Mouse (Mus musculus) mouse embryonic stem cell (cell line): Measurements from ENCODE around the gene Olfr1057.
"Not testable (repeated sequence)": the region's sequence is repeated elsewhere in the genome, so short reads cannot be mapped to it uniquely, and the experiment has no call there.

ENCODE experiments used
- in situ Hi-C, 2 experiments: fragments of 300-500 bp; cut with MboI; formaldehyde crosslinking; loops; 1 replicate in 1 of 2; 3 replicates in 1 of 2; pipeline ENCODE4 v1.14.3; 2019 to 2020; ENCODE audit warnings: low sequenced_read_pairs in 2 of 2, low pct_unique_long_range_greater_than_20kb in 1 of 2, mixed read lengths in 1 of 2; ENCODE audit not compliant: unreplicated experiment in 1 of 2

Olfr1057 gene

DNA sequence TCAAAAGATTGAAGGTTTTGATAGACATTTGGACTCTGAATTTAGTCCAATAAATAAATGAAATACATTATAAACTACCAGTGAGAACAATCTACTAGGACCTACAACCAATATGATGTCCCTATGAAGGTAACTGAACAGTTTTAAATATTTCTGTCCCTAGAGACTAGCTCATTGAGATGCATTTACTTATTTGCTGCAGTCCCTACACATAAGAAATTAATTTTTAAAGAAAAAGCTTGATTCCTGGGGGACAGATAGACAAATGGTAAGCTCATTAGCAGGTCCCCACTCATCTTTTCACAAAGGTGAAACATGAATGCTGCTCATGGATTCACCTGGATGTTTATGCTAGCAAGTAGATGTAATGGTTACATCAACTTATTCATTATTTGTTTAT lies at the start of gene Olfr1057:
Gene Olfr1057, minus strand, starts transcription at position 101 of the 400 bp plus-strand sequence.
- in situ Hi-C loops, result no loop called here

DNA sequence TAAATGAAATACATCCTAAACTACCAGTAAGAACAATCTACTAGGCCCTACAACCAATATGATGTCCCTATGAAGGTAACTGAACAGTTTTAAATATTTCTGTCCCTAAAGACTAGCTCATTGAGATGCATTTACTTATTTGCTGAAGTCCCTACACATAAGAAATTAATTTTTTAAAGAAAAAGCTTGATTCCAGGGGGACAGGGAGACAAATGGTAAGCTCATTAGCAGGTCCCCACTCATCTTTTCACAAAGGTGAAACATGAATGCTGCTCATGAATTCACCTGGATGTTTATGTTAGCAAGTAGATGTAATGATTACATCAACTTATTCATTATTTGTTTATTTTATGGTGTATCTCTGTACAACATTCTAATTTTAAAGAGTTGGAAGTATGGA lies 48.5 kb upstream of the Olfr1057 start, which contains the start of gene Olfr1062:
Gene Olfr1062, minus strand, starts transcription at position 101 of the 400 bp plus-strand sequence.
- in situ Hi-C loops, result not testable (repeated sequence)

DNA sequence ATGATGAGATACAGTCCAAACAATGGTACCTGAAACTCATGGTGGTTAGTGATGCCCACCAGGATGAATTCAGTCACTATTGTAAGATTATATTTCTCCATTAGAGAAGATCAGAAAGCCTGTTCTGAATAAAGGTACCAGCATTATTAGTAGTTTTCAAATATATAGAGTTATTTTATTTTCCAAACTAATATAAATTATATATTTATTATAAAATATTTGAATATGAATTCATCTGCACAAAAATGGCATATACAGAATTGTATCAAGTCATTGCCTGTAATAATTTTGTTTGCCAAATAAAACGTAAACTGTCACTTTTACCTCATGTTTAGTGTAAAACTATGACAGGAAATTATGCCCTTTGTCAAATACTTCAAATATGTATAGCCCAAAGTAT lies 35.8 kb upstream of the Olfr1057 start, which contains the start of gene Olfr1061:
Gene Olfr1061, minus strand, starts transcription at position 101 of the 400 bp plus-strand sequence.
- in situ Hi-C loops, result no loop called here

DNA sequence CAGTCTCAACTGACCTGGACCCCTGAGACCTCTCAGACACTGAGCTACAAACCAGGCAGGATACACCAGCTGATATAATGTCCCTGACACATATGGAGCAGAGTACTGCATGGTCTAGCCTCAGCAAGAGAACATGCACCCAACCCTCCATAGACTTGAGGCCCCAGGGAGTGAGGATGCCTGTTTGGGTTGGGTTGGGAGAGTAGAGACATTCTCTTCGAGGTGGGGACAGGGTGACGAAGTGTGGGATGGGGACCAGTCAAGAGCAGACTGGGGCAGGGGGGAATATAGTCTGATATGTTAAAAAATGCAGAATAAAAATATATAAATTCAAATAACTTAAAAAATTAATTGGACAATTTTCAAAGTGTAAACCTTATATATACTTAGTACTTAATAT lies 16.9 kb upstream of the Olfr1057 start:
- in situ Hi-C loops, result no loop called here

DNA sequence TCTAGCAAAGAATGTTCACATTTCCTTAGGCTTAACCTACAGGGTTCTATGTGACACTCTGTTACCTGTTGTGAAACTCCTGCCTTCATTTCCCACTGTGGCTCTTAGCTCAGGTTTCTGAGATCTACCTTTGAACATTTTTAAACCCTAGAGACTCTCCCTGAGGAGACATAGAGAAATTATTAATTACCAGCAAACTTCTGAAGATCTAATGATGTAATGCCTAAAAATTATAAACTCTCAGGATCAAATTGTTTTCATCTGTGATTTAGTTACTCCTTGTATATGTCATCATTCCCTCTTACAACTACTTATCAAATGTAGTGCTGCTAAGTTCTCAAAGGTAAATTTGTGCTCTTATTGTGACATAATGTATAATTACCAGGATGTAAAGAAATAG lies 10.3 kb upstream of the Olfr1057 start, which contains the start of gene Olfr1058:
Gene Olfr1058, minus strand, starts transcription at position 101 of the 400 bp plus-strand sequence.
- in situ Hi-C loops, result not testable (repeated sequence)

DNA sequence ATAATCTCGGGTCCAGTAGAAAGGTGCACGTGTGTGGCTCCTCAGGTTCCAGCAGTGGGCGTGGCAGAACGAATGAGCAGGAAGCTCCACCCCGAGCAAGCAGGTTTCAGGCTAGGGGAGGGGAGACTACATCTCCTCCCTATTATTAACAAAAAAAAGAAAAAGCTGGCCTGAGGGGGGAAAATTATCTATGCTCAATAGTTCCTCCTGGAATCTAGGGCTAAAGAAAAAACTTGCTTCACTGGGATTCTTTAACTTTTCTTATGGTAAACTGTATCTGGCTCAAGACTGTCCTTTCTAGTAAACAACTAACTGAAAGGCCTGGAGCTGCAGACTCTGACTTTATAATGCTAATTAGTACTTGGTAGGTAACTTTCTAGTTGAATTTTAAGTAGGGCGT lies 11.9 kb downstream of the Olfr1057 start:
- in situ Hi-C loops, result not testable (repeated sequence)

DNA sequence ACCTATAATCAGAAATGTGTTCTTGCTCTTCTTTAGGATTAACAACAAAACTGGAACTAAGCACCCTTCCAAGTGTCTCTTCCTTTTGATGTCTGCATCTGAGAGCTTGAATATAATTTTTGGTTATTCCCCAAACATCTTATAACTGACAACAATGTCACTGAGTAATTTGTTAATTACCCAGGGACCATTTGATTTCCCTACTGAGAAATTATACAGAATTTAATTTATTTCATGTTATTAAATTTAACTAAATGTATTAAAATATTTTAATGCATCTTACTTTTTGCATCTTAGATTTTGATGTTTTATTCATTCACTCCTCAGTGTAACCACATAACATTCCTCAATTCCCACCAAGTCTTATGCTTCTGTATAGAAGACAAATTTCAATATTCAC lies 15.8 kb downstream of the Olfr1057 start, which contains the start of gene Olfr1056:
Gene Olfr1056, minus strand, starts transcription at position 101 of the 400 bp plus-strand sequence.
- in situ Hi-C loops, result no loop called here

DNA sequence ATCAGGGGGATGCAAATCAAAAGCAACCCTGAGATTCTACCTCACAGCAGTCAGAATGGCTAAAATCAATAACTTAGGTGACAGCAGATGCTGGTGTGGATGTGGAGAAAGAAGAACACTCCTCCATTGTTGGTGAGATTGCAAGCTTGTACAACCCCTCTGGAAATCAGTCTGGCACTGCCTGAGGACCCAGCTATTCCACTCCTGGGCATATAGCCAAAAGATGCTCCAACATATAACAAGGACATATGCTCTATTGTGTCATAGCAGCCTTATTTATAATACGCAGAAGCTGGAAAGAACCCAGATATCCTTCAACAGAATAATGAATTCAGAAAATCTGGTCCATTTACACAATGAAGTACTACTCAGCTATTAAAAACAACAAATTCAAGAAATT lies 26.4 kb downstream of the Olfr1057 start:
- in situ Hi-C loops, result not testable (repeated sequence)

DNA sequence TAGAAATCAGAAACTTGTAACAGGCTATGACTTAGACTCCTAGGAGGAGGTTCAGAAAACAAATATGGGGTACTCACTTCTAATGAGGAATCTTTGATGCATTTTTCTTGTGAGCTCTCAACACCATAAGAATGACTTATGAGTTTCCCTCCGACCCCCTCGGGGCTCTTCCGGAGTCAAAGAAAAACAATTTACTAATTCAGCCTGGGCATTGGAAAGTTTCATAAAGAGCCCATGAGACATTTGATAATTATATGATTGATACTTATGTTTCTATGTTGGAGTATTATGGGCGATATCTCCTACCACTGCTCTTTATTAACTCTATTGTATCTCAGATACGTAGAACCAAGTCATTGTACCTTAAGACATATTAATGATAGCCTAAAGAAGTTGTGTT lies 28.0 kb downstream of the Olfr1057 start, which contains the start of gene Olfr1055:
Gene Olfr1055, minus strand, starts transcription at position 101 of the 400 bp plus-strand sequence.
- in situ Hi-C loops, result no loop called here

DNA sequence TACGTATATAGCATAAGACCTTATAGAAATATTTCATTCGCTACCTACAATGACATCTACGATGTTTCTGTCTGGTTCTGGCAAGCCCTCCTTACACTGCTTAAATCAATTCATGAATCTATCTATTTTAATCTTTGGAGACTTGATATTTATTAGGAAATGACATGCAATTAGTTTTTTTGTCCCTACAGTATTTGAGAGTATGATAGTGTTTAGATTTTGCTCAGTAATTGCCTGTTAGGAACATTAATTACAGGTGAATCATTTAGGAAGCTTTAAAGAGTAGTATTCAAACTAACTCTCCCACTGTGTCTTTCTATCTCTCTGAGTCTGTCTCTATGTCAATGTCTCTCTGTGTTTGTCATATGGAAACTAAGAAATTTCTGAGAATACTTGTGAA lies 42.9 kb downstream of the Olfr1057 start, which contains the start of gene Olfr1054:
Gene Olfr1054, minus strand, starts transcription at position 101 of the 400 bp plus-strand sequence.
- in situ Hi-C loops, result no loop called here
